Mouse (Mus musculus): ENCODE data around the gene Cdiptos.

The Cdiptos gene

GRCm38 (mm10) chr7:126965568-126965967, 10.3 kb downstream of the Cdiptos start:
- DNase-seq = no peak

DNA sequence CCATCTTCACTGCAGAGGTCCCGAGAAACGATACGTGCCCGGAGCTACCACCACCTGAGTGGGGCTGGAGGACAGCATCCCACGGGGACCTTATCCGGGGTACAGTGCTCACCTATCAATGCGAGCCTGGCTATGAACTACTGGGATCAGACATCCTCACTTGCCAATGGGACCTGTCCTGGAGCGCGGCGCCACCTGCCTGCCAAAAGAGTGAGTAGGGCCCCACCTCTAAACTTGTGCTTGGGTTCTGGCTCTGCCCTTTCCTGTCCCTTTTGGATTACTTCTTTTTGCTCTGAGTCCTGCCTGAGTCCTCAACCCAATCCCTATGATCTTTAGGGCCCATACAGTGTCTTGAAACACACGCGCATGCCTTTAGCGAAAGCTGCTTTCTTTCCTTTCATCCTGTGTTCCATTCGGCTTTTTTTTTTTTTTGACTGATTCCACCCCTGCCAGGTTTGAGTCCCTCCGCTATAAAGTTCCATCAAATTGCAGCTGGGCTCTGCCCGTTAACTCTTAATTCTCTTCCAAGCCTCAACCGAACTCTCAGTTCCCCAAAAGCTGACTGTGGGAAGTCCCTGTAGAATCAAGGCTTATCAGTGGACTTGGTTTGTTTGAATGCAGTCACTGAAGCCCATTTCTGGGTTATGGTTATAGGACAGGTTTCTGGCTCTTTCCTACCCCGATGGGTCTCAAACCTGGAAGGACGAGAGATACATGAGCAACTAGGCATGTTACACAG, 12.2 kb downstream of the Cdiptos start:
- peak; percentile 43 to 48 for DNase-seq

- DNase-seq = no peak
Measured at GRCm38 (mm10) chr7:126961965-126962364, 13.9 kb downstream of the Cdiptos start.

DNA sequence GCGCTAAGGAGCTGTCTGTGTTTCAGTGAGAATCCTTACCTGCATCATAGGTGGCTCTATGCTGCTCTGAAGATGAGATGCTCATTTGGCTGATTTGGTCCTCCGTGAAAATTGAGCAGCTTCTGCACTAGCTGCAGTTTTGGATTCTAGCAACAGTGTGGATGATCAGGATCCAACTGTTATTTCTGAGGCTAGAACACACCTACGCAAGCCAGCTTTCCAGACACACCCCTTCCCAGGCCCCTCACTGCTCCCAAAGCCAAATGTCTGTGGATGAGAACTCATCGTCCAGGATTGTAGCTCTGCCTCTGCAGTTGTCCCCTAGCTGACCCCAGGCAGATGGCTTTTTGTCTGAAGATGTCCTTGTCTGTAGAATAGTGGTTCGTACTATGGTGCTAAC, 14.8 kb downstream of the Cdiptos start:
- no peak for DNase-seq

DNA sequence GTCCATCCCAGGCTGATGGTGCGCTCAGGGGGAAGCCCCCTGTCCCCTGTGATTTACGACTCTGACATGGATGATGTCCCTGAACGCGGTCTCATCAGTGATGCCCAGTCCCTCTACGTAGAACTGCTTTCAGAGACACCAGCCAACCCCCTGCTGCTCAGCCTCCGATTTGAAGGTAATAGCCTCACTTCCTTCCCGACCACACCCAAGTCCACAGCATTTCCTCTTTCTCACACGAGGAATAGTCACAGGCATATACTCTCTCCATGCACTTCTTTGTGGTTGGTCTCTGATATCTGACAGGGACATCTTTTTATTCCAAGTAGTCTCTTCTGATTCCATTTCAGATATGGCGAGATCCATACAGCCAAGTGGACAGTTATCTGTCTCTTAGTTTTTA, 16.1 kb downstream of the Cdiptos start:
- DNase-seq = no peak

- DNase-seq = no peak
Measured at GRCm38 (mm10) chr7:126955125-126955524, 20.8 kb downstream of the Cdiptos start.

GRCm38 (mm10) chr7:126952646-126953045, 23.3 kb downstream of the Cdiptos start:
- DNase-seq = no peak

GRCm38 (mm10) chr7:126951741-126952140, 24.2 kb downstream of the Cdiptos start:
- no peak for DNase-seq

DNA sequence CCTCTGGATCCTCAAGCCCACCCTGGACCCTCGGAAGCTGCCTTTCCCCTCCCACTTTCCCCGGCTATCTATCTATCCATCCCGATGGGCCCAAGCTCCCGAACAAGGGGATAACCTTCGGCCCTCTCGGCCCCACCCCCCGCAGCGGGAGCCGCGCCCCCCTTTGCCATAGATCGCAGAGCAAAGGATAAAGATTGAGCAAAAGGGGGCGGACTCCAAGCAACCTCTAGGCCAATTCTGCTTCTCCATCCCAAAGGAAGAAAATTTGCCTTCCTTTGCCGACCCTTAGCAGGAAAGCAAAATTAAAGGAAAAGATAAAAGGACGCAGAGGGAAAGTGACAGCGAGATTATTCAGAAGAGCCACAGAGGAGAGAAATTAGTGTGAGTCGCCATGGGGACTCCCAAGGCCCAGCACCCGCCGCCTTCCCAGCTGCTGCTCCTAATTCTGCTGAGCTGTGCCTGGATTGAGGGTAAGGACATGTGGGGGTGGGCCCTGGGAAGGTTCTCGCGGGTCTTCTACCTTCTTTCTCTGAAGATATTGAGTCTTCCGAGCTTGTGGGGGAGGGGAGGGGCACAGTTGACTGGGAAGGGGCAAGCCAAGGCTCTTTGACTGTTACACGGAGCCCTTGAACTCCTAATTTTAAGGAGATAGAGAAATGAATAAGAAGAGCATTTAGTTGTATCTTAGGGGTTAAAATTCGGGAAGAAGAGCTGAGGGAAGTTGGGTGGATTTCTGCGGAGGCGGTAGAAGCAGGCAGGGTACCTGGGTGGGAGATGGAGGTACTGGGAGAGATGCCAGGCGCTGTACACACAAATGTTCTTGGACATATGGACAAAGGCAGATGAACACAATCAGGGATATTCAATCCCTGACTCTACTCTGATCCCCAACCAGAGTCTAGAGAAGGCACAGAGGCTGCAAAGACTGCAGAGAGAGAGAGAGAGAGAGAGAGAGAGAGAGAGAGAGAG, 25.0 kb downstream of the Cdiptos start:
- DNase-seq = no peak

- peak; percentile 76 to 85 for DNase-seq
Measured at GRCm38 (mm10) chr7:126949793-126950646, 25.9 kb downstream of the Cdiptos start, which contains the start of gene Sez6l2. Gene Sez6l2, plus strand, starts transcription at chr7:126950563.

- no peak for DNase-seq
Measured at GRCm38 (mm10) chr7:126949403-126949792, 26.5 kb downstream of the Cdiptos start, which contains the start of gene Asphd1. Gene Asphd1, minus strand, starts transcription at chr7:126949582.

DNA sequence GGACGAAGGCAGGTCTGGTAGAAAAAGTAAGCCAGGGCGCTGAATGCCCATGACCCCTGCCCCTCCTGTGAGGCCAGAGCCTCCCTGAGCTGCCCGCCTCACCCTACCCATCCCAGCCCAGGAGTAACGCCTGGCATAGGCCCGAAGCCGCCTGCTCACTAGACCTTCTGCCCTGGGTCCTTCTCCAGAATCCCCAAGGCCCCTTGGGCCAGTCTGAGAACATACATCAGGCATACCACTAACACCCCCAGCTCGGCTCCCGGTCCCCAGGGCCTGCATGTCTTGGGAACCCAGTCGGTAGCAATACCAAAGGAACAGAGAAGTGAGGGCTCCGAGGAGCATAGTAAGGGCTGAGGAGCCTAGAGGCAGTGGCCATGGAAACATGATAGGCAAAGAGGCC, 27.3 kb downstream of the Cdiptos start:
- no peak for DNase-seq

DNA sequence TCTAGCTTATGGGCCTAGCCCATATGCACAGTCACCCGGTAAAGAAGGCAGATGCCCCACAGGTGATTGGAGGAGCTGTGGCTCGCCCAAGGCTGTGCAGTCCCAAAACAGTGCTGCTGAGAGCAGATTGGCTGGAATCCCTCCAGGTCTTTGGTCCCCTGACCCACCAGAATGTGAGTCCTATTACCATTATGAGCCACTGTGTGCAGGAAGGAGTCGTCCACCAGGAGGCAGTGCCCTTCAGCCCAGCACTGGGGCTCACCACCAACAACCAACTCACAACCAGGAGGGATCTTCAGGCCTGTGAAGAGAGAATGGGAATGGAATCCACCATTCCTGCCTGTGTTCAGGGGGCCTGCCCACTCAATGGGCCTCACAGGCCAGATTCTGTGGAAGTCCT, 29.4 kb downstream of the Cdiptos start:
- DNase-seq = no peak

DNA sequence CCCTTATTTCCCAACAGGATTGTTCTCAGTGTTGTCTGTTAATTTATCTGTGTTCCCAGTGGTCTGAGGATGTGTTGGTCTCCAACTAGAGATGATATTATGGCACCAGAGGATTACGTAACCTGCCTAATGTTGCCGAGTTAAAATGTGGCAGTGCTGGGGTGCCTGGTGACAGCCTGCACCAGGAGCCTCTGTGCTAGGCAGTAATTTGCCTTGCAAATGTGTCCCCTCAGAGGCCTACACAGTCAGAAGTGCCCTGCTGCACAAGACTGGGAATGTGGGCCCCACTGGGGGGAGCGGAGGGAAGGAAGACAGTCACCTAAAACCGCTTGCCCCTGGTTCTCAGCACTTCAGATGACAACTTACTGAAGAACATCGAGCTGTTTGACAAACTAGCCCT, 34.1 kb downstream of the Cdiptos start:
- DNase-seq = no peak

GRCm38 (mm10) chr7:126941171-126941570, 34.7 kb downstream of the Cdiptos start:
- no peak for DNase-seq

- DNase-seq = no peak
Measured at GRCm38 (mm10) chr7:126932652-126933051, 43.2 kb downstream of the Cdiptos start.

- DNase-seq = peak in 1 of 2 experiments; percentile 29
Measured at GRCm38 (mm10) chr7:126929046-126929445, 46.9 kb downstream of the Cdiptos start.

- DNase-seq = peak; percentile 93 to 95
Measured at GRCm38 (mm10) chr7:126928384-126929037, 47.4 kb downstream of the Cdiptos start, which contains the start of gene Kctd13. Gene Kctd13, plus strand, starts transcription at chr7:126928879.

DNA sequence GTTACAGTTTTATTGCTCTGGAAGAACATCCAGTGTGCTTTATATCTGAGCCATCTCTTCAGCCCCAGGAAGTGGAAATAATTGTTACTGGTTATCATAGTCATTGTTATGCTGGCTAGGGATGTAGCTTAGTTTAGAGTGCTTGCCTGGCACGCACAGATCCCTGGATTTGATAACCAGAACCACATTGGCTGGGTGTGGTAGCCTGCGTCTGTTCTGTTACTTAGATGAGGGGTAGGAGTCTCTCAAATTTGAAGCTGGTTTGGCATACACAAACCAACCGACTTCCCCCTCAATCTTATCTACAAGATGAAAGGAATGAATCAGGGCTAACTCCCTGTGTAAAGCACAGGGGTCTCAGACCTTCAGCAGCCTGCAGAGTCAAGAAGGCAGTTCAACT, 49.6 kb downstream of the Cdiptos start:
- DNase-seq = no peak

- DNase-seq = no peak
Measured at GRCm38 (mm10) chr7:126923999-126924398, 51.9 kb downstream of the Cdiptos start.

GRCm38 (mm10) chr7:126922624-126923060, 53.3 kb downstream of the Cdiptos start, which contains the start of gene Tmem219:
Gene Tmem219, minus strand, starts transcription at chr7:126922917.
- DNase-seq = peak; percentile 85 to 86
